Comparison of ENCODE assay signal across 16 mouse cellular contexts in genomic region chr16:13840956-13841355, GRCm38 (mm10).
"Had no signal": no experiment of that assay in that cellular context is flagged by ENCODE, and none has a peak within 500 bp of the region (broad histone marks: within the 10 kb centered on the region; RNA-seq: fewer than 3 reads in every experiment).

No protein-coding gene starts in this region.

- H3K9ac ChIP-seq: neural tube, embryonic 13.5 days; neural tube, embryonic 15.5 days; stomach, embryonic 15.5 days had no signal

- H3K27me3 ChIP-seq: neural tube, embryonic 13.5 days; neural tube, embryonic 15.5 days; stomach, embryonic 15.5 days had no signal

- DNase-seq: retina, postnatal 1 day; right cerebral cortex, adult 18-20 months; right cerebral cortex, postnatal 14 days; right cerebral cortex, postnatal 25 days; right cerebral cortex, postnatal 4 days; spleen, adult 18-20 months; thymus, adult 18-20 months; thymus, adult 2 months; thymus, postnatal 14 days; thymus, postnatal 25 days; thymus, postnatal 36 days; thymus, postnatal 4 days had no signal

- H3K27ac ChIP-seq: neural tube, embryonic 13.5 days; neural tube, embryonic 15.5 days; stomach, embryonic 15.5 days; stomach, postnatal 0 days had no signal

- H3K4me3 ChIP-seq: neural tube, embryonic 13.5 days; neural tube, embryonic 15.5 days; stomach, embryonic 15.5 days had no signal

- H3K9me3 ChIP-seq: neural tube, embryonic 13.5 days; neural tube, embryonic 15.5 days; stomach, embryonic 15.5 days had no signal

- H3K4me1 ChIP-seq: neural tube, embryonic 13.5 days; neural tube, embryonic 15.5 days; stomach, embryonic 15.5 days had no signal
